Mouse (Mus musculus): ENCODE measurements around the gene Dpm1. TPM values are rescaled to one million over a fixed set of nuclear protein-coding genes. Genes with fewer than 3 reads are reported as not detected.

Dpm1 gene
- polyA plus RNA-seq, 1 experiment from 2014 or later, result 98.3 TPM

GRCm38 (mm10) chr2:168205681-168206631 lies 24.4 kb downstream of the Dpm1 start:
- under 1% methylated on average over 38 of the region's 49 CpGs for WGBS
- Histone ChIP-seq H3K4me2 (ENCODE audit: low read depth, low read length) (peak overlapping the region; percentile 86), H3K36me3 (ENCODE audit: control insufficient read depth, insufficient read depth, low read length) (peaks cover 21% of the 10 kb centered on the region), H3K9me3 (ENCODE audit: control insufficient read depth, low read length) (peaks cover 3% of the 10 kb centered on the region), H3K9ac (ENCODE audit: low read length) (peak overlapping the region; percentile 100), H3K27ac (ENCODE audit: low read length) (peak overlapping the region; percentile 98), H3K4me3 (ENCODE audit: low read length) (peak overlapping the region; percentile 94), H3K4me1 (replicated peaks; ENCODE audit: control insufficient read depth, insufficient read depth, low read length) (peaks cover 18% of the 10 kb centered on the region), H3K27me3 (ENCODE audit: control insufficient read depth, insufficient read depth, low read depth, low read length) (no peaks in the 10 kb centered on the region)
- peak; percentile 7 for ATAC-seq (ENCODE audit: low read depth)

GRCm38 (mm10) chr2:168205265-168205664 lies 25.1 kb downstream of the Dpm1 start:
- Histone ChIP-seq H3K4me3 (ENCODE audit: low read length) (peak overlapping the region; percentile 94), H3K27ac (ENCODE audit: low read length) (peak overlapping the region; percentile 98), H3K9ac (ENCODE audit: low read length) (peak overlapping the region; percentile 100), H3K4me1 (replicated peaks; ENCODE audit: control insufficient read depth, insufficient read depth, low read length) (peaks cover 23% of the 10 kb centered on the region), H3K4me2 (ENCODE audit: low read depth, low read length) (peak overlapping the region; percentile 86), H3K9me3 (ENCODE audit: control insufficient read depth, low read length) (peaks cover 3% of the 10 kb centered on the region), H3K27me3 (ENCODE audit: control insufficient read depth, insufficient read depth, low read depth, low read length) (no peaks in the 10 kb centered on the region), H3K36me3 (ENCODE audit: control insufficient read depth, insufficient read depth, low read length) (peaks cover 14% of the 10 kb centered on the region)
- WGBS, result 1% methylated on average over 6 of the region's 6 CpGs
- ATAC-seq (ENCODE audit: low read depth), result peak; percentile 45

- no peak overlapping the region for H3K27ac ChIP-seq (ENCODE audit: low read length)
- 69% methylated on average over 8 of the region's 8 CpGs for WGBS
Observed at GRCm38 (mm10) chr2:168204476-168204999, 25.9 kb downstream of the Dpm1 start.

GRCm38 (mm10) chr2:168200014-168200691 lies 30.2 kb downstream of the Dpm1 start:
- no peak for ATAC-seq (ENCODE audit: low read depth)
- peaks cover 9% of the 10 kb centered on the region for H3K36me3 ChIP-seq (ENCODE audit: control insufficient read depth, insufficient read depth, low read length)

More at GRCm38 (mm10) chr2:168204476-168204999, 25.9 kb downstream of the Dpm1 start:
- H3K4me1 ChIP-seq (replicated peaks; ENCODE audit: control insufficient read depth, insufficient read depth, low read length), result peaks cover 29% of the 10 kb centered on the region
- peak overlapping the region; percentile 100 for H3K9ac ChIP-seq (ENCODE audit: low read length)
- ATAC-seq (ENCODE audit: low read depth), result no peak
- H3K36me3 ChIP-seq (ENCODE audit: control insufficient read depth, insufficient read depth, low read length), result peaks cover 12% of the 10 kb centered on the region
- H3K27me3 ChIP-seq (ENCODE audit: control insufficient read depth, insufficient read depth, low read depth, low read length), result no peaks in the 10 kb centered on the region
- peak overlapping the region; percentile 94 for H3K4me3 ChIP-seq (ENCODE audit: low read length)
- H3K9me3 ChIP-seq (ENCODE audit: control insufficient read depth, low read length), result peaks cover 3% of the 10 kb centered on the region
- H3K4me2 ChIP-seq (ENCODE audit: low read depth, low read length), result peak overlapping the region; percentile 86

GRCm38 (mm10) chr2:168199476-168199875 lies 30.9 kb downstream of the Dpm1 start:
- 80% methylated on average over 4 of the region's 4 CpGs for WGBS

More at GRCm38 (mm10) chr2:168200014-168200691, 30.2 kb downstream of the Dpm1 start:
- no peak overlapping the region for H3K4me2 ChIP-seq (ENCODE audit: low read depth, low read length)
- H3K9me3 ChIP-seq (ENCODE audit: control insufficient read depth, low read length), result peaks cover 3% of the 10 kb centered on the region
- no peaks in the 10 kb centered on the region for H3K27me3 ChIP-seq (ENCODE audit: control insufficient read depth, insufficient read depth, low read depth, low read length)
- H3K4me1 ChIP-seq (replicated peaks; ENCODE audit: control insufficient read depth, insufficient read depth, low read length), result peaks cover 44% of the 10 kb centered on the region
- H3K27ac ChIP-seq (ENCODE audit: low read length), result no peak overlapping the region
- no peak overlapping the region for H3K4me3 ChIP-seq (ENCODE audit: low read length)
- H3K9ac ChIP-seq (ENCODE audit: low read length), result no peak overlapping the region
- WGBS, result 69% methylated on average over 4 of the region's 5 CpGs

GRCm38 (mm10) chr2:168198421-168198820 lies 32.0 kb downstream of the Dpm1 start:
- WGBS, result 63% methylated on average over 1 of the region's 1 CpGs
- no peak overlapping the region for H3K27ac ChIP-seq (ENCODE audit: low read length)
- no peak for ATAC-seq (ENCODE audit: low read depth)
- H3K9me3 ChIP-seq (ENCODE audit: control insufficient read depth, low read length), result peaks cover 1% of the 10 kb centered on the region
- H3K27me3 ChIP-seq (ENCODE audit: control insufficient read depth, insufficient read depth, low read depth, low read length), result no peaks in the 10 kb centered on the region
- H3K36me3 ChIP-seq (ENCODE audit: control insufficient read depth, insufficient read depth, low read length), result peaks cover 4% of the 10 kb centered on the region
- no peak overlapping the region for H3K9ac ChIP-seq (ENCODE audit: low read length)
- H3K4me2 ChIP-seq (ENCODE audit: low read depth, low read length), result no peak overlapping the region
- peaks cover 36% of the 10 kb centered on the region for H3K4me1 ChIP-seq (replicated peaks; ENCODE audit: control insufficient read depth, insufficient read depth, low read length)
- no peak overlapping the region for H3K4me3 ChIP-seq (ENCODE audit: low read length)

More at GRCm38 (mm10) chr2:168199476-168199875, 30.9 kb downstream of the Dpm1 start:
- Histone ChIP-seq H3K9me3 (ENCODE audit: control insufficient read depth, low read length) (peaks cover 3% of the 10 kb centered on the region), H3K4me2 (ENCODE audit: low read depth, low read length) (0 out of 2 replicates have a peak overlapping the region, but pooled peaks have one; percentile 4), H3K27ac (ENCODE audit: low read length) (no peak overlapping the region), H3K36me3 (ENCODE audit: control insufficient read depth, insufficient read depth, low read length) (peaks cover 9% of the 10 kb centered on the region), H3K27me3 (ENCODE audit: control insufficient read depth, insufficient read depth, low read depth, low read length) (no peaks in the 10 kb centered on the region), H3K9ac (ENCODE audit: low read length) (no peak overlapping the region), H3K4me3 (ENCODE audit: low read length) (no peak overlapping the region), H3K4me1 (replicated peaks; ENCODE audit: control insufficient read depth, insufficient read depth, low read length) (peaks cover 39% of the 10 kb centered on the region)
- ATAC-seq (ENCODE audit: low read depth), result no peak

GRCm38 (mm10) chr2:168195721-168196120 lies 34.7 kb downstream of the Dpm1 start:
- no peaks in the 10 kb centered on the region for H3K27me3 ChIP-seq (ENCODE audit: control insufficient read depth, insufficient read depth, low read depth, low read length)
- no peak overlapping the region for H3K9ac ChIP-seq (ENCODE audit: low read length)
- no peaks in the 10 kb centered on the region for H3K9me3 ChIP-seq (ENCODE audit: control insufficient read depth, low read length)
- WGBS, result 63% methylated on average over 2 of the region's 2 CpGs
- peaks cover 4% of the 10 kb centered on the region; the same call in 1 of the 2 replicates for H3K36me3 ChIP-seq (ENCODE audit: control insufficient read depth, insufficient read depth, low read length)
- H3K4me3 ChIP-seq (ENCODE audit: low read length), result no peak overlapping the region
- H3K27ac ChIP-seq (ENCODE audit: low read length), result no peak overlapping the region
- H3K4me2 ChIP-seq (ENCODE audit: low read depth, low read length), result no peak overlapping the region
- no peak for ATAC-seq (ENCODE audit: low read depth)
- peaks cover 33% of the 10 kb centered on the region for H3K4me1 ChIP-seq (replicated peaks; ENCODE audit: control insufficient read depth, insufficient read depth, low read length)

GRCm38 (mm10) chr2:168193685-168194084 lies 36.7 kb downstream of the Dpm1 start:
- Histone ChIP-seq H3K9me3 (ENCODE audit: control insufficient read depth, low read length) (no peaks in the 10 kb centered on the region), H3K27ac (ENCODE audit: low read length) (no peak overlapping the region), H3K9ac (ENCODE audit: low read length) (no peak overlapping the region), H3K36me3 (ENCODE audit: control insufficient read depth, insufficient read depth, low read length) (peaks cover 4% of the 10 kb centered on the region; the same call in 1 of the 2 replicates), H3K4me3 (ENCODE audit: low read length) (no peak overlapping the region), H3K4me1 (replicated peaks; ENCODE audit: control insufficient read depth, insufficient read depth, low read length) (peaks cover 20% of the 10 kb centered on the region), H3K27me3 (ENCODE audit: control insufficient read depth, insufficient read depth, low read depth, low read length) (no peaks in the 10 kb centered on the region), H3K4me2 (ENCODE audit: low read depth, low read length) (no peak overlapping the region)
- 42% methylated on average over 2 of the region's 2 CpGs for WGBS
- no peak for ATAC-seq (ENCODE audit: low read depth)

- 88% methylated on average over 2 of the region's 2 CpGs for WGBS
- peaks cover 15% of the 10 kb centered on the region for H3K4me1 ChIP-seq (replicated peaks; ENCODE audit: control insufficient read depth, insufficient read depth, low read length)
- H3K9ac ChIP-seq (ENCODE audit: low read length), result no peak overlapping the region
- H3K27me3 ChIP-seq (ENCODE audit: control insufficient read depth, insufficient read depth, low read depth, low read length), result no peaks in the 10 kb centered on the region
- no peak overlapping the region for H3K27ac ChIP-seq (ENCODE audit: low read length)
- H3K4me3 ChIP-seq (ENCODE audit: low read length), result no peak overlapping the region
- no peak overlapping the region for H3K4me2 ChIP-seq (ENCODE audit: low read depth, low read length)
- ATAC-seq (ENCODE audit: low read depth), result no peak
- peaks cover 11% of the 10 kb centered on the region for H3K36me3 ChIP-seq (ENCODE audit: control insufficient read depth, insufficient read depth, low read length)
- no peaks in the 10 kb centered on the region for H3K9me3 ChIP-seq (ENCODE audit: control insufficient read depth, low read length)
Observed at GRCm38 (mm10) chr2:168191856-168192255, 38.5 kb downstream of the Dpm1 start.

Data from lung, embryonic 16.5 days (tissue).